Mouse (Mus musculus): Measurements from ENCODE around the gene Zfp935. TPM values are rescaled to one million over a fixed set of nuclear protein-coding genes. Genes with fewer than 3 reads are reported as not detected.
A peak's percentile ranks its signal among the peaks of the same experiment; 100 is the strongest.
"Not testable (repeated sequence)": the region's sequence is repeated elsewhere in the genome, so short reads cannot be mapped to it uniquely, and the experiment has no call there.

Gene Zfp935
- total and polyA plus RNA-seq, 3 experiments, result 1.4 to 2.5 TPM; not detected in 1

DNA sequence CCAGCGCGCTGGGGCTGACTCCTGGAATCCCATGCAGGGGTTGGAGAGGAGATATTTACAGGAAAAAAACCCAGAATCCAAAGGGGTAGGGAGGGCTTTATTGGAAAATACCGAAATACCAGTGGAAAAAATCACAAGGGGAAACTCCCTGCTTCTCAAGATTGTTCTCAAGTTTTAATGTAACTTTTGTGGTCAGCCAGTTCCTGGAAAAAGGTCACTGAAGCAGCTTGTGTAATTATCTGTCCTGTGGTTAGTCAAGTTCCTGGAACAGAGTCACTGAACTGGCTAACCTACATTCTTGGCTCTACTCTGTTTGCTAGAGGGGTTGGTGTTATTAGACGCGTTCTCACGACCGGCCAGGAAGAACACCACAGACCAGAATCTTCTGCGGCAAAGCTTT is 85.7 kb downstream of the Zfp935 start:
- in situ Hi-C loops (cut with MboI; ENCODE audit: low pct_ligation_motif_present, low pct_unique_long_range_greater_than_20kb, low sequenced_read_pairs); H3K9ac ChIP-seq (ENCODE audit: insufficient read depth, low read depth); H3K9me3 ChIP-seq (replicated peaks; ENCODE audit: low read length); H3K4me3 ChIP-seq (replicated peaks in 1 of 3; ENCODE audit: low read depth in 2 of 3, low read length in 2 of 3, poor library complexity in 1 of 3); H3K79me2 ChIP-seq (replicated peaks; ENCODE audit: control insufficient read depth, extremely low read depth, insufficient read depth, poor library complexity, severe bottlenecking); H3K4me2 ChIP-seq (ENCODE audit: insufficient read depth, low read depth, poor library complexity, severe bottlenecking); H3K27me3 ChIP-seq (replicated peaks); H3K4me1 ChIP-seq (ENCODE audit: control insufficient read depth in 1 of 2, insufficient read depth in 2 of 2); dilution Hi-C loops (cut with MboI; ENCODE audit: extremely low pct_ligation_motif_present, extremely low pct_unique_long_range_greater_than_20kb, low sequenced_read_pairs); H3K36me3 ChIP-seq (replicated peaks in 1 of 2; ENCODE audit: control insufficient read depth in 1 of 2, insufficient read depth in 1 of 2, low read length in 1 of 2); H3K27ac ChIP-seq (ENCODE audit: insufficient read depth, low read depth): not testable (repeated sequence)
- DNase-seq (ENCODE audit: extremely low read depth), result peak; percentile 4

DNA sequence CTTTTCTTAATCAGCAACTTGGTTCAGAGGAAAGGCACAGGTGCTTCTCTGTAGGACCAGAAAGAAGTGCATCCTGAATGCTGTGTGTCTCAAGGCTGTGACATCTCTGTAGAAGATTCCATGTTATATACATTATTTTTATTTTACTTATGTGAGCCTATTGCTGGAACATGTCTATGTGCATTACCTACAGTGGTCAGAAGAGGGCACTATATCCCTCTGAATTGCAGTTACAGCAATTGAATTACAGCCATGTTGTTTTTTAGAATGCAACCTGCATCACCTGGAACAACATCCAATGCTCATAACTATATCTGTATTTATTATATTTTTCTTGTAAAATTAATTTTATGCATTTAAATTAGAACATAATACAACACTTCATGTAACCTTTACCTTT is 88.4 kb downstream of the Zfp935 start:
- H3K4me2 ChIP-seq (ENCODE audit: insufficient read depth, low read depth, poor library complexity, severe bottlenecking); H3K36me3 ChIP-seq (replicated peaks in 1 of 2; ENCODE audit: control insufficient read depth in 1 of 2, insufficient read depth in 1 of 2, low read length in 1 of 2); H3K4me1 ChIP-seq (ENCODE audit: control insufficient read depth in 1 of 2, insufficient read depth in 2 of 2); H3K79me2 ChIP-seq (replicated peaks; ENCODE audit: control insufficient read depth, extremely low read depth, insufficient read depth, poor library complexity, severe bottlenecking); H3K27me3 ChIP-seq (replicated peaks); H3K27ac ChIP-seq (ENCODE audit: insufficient read depth, low read depth); H3K9ac ChIP-seq (ENCODE audit: insufficient read depth, low read depth); dilution Hi-C loops (cut with MboI; ENCODE audit: extremely low pct_ligation_motif_present, extremely low pct_unique_long_range_greater_than_20kb, low sequenced_read_pairs); H3K4me3 ChIP-seq (replicated peaks in 1 of 3; ENCODE audit: low read depth in 2 of 3, low read length in 2 of 3, poor library complexity in 1 of 3); in situ Hi-C loops (cut with MboI; ENCODE audit: low pct_ligation_motif_present, low pct_unique_long_range_greater_than_20kb, low sequenced_read_pairs); H3K9me3 ChIP-seq (replicated peaks; ENCODE audit: low read length): not testable (repeated sequence)
- DNase-seq (ENCODE audit: extremely low read depth), result peak; percentile 65
- peak; percentile 33 to 62; a peak in 3 of 4 replicates for TF ChIP-seq CTCF (conservative IDR thresholded peaks at IDR 0.05 in 1 of 2, IDR thresholded peaks at IDR 0.05 in 1 of 2; ENCODE audit: low read depth in 2 of 2, low read length in 2 of 2)
- peak; percentile 33; the same call in 1 of the 2 replicates for TF ChIP-seq SMC3 (IDR thresholded peaks at IDR 0.05; ENCODE audit: low read depth, low read length)
- TF ChIP-seq RAD21 (IDR thresholded peaks at IDR 0.05; ENCODE audit: low read depth, low read length), result peak; percentile 61

DNA sequence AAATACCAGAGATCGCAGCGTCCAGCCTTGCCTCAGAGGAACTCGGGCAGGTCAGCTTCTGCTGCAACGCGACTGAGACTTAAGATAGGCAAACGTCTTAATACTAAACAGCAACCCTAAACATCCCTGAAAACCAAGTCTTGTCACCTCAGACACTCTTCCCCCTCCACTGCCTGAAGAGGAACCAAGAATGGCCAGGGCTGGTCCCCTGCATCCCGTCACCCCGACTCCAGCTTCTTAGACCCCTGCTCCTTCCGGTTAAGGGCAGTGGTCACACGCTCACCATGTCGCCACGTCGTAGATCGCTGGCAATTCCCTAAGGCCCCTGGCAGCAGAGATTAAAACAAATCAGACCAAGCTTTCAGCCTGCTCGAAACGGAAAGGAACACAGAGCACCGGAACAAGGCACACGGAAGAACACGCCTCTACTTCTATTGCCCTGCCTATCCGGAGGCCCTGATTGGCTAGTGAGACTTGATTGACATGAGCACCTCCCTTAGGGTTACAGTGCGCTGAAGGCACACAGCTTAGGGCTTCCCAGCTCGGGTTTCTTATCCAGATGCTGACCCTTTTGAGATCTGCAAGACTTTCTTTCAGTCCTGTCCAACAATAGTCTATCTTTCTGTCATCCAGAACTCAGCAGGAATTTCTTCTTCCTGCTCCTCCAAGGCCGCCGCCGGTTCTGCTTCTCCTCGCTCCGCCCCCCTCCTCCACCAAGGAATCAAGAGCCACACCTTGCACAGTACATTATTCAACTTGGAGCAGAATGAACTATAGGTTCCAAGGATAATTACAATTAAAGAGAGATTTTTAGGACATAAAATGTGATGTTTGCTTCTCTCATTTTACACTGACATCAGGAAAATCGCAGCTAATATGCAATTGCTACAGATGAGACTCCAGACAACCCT is 91.6 kb downstream of the Zfp935 start, which contains the start of gene Gm49359:
Gm49359 (minus strand) TSS at position 409 of the 911 bp plus-strand sequence.
- DNase-seq (ENCODE audit: extremely low read depth), result peak; percentile 93
- H3K79me2 ChIP-seq (replicated peaks; ENCODE audit: control insufficient read depth, extremely low read depth, insufficient read depth, poor library complexity, severe bottlenecking); H3K4me1 ChIP-seq (ENCODE audit: control insufficient read depth in 1 of 2, insufficient read depth in 2 of 2); H3K36me3 ChIP-seq (replicated peaks in 1 of 2; ENCODE audit: control insufficient read depth in 1 of 2, insufficient read depth in 1 of 2, low read length in 1 of 2); in situ Hi-C loops (cut with MboI; ENCODE audit: low pct_ligation_motif_present, low pct_unique_long_range_greater_than_20kb, low sequenced_read_pairs); H3K27me3 ChIP-seq (replicated peaks); H3K9me3 ChIP-seq (replicated peaks; ENCODE audit: low read length); dilution Hi-C loops (cut with MboI; ENCODE audit: extremely low pct_ligation_motif_present, extremely low pct_unique_long_range_greater_than_20kb, low sequenced_read_pairs): not testable (repeated sequence)
- H3K27ac ChIP-seq (ENCODE audit: insufficient read depth, low read depth), result peak within 1 kb of the TSS; percentile 24; the same call in 1 of the 2 replicates
- peak within 1 kb of the TSS; percentile 58 to 68 (median 62) for H3K4me3 ChIP-seq (replicated peaks in 1 of 3; ENCODE audit: low read depth in 2 of 3, low read length in 2 of 3, poor library complexity in 1 of 3)
- peak within 1 kb of the TSS; percentile 57 for H3K9ac ChIP-seq (ENCODE audit: insufficient read depth, low read depth)
- H3K4me2 ChIP-seq (ENCODE audit: insufficient read depth, low read depth, poor library complexity, severe bottlenecking), result peak within 1 kb of the TSS; percentile 66
- TF ChIP-seq IRF4 (IDR thresholded peaks at IDR 0.05; ENCODE audit: low read depth, low read length) (0 out of 2 replicates have a peak, but pooled peaks have one; percentile 41), HCFC1 (IDR thresholded peaks at IDR 0.05; ENCODE audit: low read depth, low read length) (peak; percentile 80), TBP (conservative IDR thresholded peaks at IDR 0.05; ENCODE audit: low read depth, low read length) (peak; percentile 50), MXI1 (IDR thresholded peaks at IDR 0.05; ENCODE audit: low read depth, low read length) (peak; percentile 27; the same call in 1 of the 2 replicates), TCF12 (IDR thresholded peaks at IDR 0.05; ENCODE audit: low read depth, low read length) (peak; percentile 60), MYC (IDR thresholded peaks at IDR 0.05; ENCODE audit: low read depth, low read length) (0 out of 2 replicates have a peak, but pooled peaks have one; percentile 41), ELF1 (IDR thresholded peaks at IDR 0.05; ENCODE audit: low read depth, low read length) (peak; percentile 82), ZMIZ1 (IDR thresholded peaks at IDR 0.05; ENCODE audit: low read depth, low read length) (0 out of 2 replicates have a peak, but pooled peaks have one; percentile 34), NELFE (IDR thresholded peaks at IDR 0.05; ENCODE audit: low read depth, low read length) (peak; percentile 63), POLR2A (IDR thresholded peaks at IDR 0.05; ENCODE audit: low read depth, low read length) (peak; percentile 67), CHD2 (IDR thresholded peaks at IDR 0.05; ENCODE audit: low read length) (peak; percentile 93), KAT2A (IDR thresholded peaks at IDR 0.05; ENCODE audit: insufficient replicate concordance, low read length) (peak; percentile 70; the same call in 1 of the 2 replicates), SIN3A (IDR thresholded peaks at IDR 0.05; ENCODE audit: low read length) (peak; percentile 34; the same call in 1 of the 2 replicates)

All from CH12.LX (cell line).